Mouse (Mus musculus) right cerebral cortex, postnatal 4 days (tissue): ENCODE data around the gene Camk1.
A peak's percentile ranks its signal among the peaks of the same experiment; 100 is the strongest.
"Not testable (repeated sequence)": the region's sequence is repeated elsewhere in the genome, so short reads cannot be mapped to it uniquely, and the experiment has no call there.

Source experiments
- DNase-seq: peaks from one replicate; pipeline ENCODE4 v3.0.0-alpha.2; 2022

The Camk1 gene

DNA sequence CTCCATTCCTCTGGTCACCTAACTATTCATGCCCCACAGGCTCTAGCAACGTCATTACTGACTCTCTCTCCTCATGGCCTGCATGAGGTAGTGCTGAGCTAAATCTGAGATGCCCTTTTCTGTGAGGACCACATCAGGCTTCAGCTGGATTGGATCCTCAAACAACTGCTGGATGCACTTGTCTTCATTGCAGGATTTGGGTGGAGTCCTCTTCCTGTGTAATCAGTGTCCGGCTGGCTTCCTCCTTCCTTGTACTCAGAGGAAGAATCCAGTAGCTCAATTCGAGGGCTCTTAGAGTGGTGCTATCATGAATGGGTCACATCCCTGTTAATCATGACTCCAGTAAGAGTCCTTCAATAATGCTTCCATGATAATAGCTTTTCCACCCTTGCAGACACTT is 9.9 kb upstream of the Camk1 start:
- no peak for DNase-seq

DNA sequence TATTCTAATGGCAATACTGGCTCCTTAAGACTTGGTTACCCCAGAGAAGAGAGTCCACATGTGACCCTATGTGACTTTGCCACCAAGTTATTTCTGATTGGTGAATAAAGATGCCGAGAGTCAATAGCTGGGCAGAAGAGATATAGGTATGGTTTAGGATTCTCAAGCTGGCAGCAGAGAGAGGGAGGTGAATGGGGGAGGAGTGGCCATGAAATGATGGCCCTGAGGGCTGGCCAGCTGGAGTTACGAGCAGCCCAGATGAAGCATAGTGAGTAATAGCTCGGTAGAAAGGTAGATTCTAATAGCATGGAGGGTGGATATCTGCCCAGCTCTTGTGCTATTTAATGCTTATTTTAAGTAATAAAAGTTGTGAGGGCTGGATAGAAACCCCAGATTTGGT is 9.0 kb upstream of the Camk1 start:
- no peak for DNase-seq

DNA sequence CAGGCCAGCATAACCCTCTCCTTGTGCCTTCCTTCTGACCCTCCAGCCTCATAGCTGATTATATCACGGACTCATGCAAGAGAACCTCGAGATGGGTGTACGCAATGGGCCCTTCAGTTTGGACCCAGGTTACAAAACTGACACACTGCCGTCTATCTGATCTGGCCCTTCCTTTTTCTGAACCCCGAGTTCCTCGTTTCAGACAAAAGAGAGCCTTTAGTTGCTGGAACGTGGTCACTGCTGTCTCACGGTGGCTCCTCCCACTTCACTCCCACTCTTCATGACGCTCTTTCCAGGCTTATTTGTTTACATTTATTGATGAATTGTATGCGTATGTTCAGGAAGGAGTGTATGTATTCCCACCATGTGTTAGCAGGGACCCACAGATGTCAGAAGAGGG is 7.9 kb upstream of the Camk1 start:
- no peak for DNase-seq

DNA sequence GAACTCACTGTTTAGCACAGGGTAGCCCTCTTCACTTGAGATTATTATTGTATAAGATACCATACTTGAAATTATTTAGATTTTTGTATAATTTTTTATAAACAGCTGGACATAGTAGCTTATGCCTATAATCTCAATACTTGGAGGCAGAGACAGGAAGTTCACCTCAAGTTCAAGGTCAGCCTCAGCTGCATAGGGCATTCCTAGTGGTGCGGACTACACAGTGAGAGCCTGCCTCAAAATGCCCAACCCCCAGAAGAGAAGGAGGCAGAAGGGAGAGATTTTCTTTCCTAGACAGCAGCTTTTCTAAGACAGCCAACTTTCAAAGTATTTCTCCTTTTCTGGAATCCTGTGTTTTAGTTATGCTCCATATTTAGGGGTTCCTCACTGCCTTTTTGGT is 7.4 kb upstream of the Camk1 start:
- no peak for DNase-seq

DNA sequence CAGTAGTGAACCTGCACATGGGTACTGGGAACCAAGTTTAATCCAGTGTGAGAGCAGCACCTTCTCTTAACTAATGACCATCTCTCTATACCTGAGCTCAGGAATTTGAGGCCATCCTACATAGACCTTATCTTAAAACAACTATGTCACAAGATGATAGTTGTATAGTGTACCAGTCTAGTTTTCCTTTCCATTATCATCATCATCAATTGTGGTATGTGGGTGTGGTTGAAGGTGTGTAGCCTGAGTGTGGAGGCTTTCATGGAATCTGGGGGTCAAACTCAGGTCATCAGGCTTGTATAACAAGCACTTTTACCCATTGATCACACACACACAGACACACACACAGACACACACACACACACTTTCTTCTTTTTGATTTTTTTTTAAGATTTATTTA is 6.8 kb upstream of the Camk1 start:
- no peak for DNase-seq

DNA sequence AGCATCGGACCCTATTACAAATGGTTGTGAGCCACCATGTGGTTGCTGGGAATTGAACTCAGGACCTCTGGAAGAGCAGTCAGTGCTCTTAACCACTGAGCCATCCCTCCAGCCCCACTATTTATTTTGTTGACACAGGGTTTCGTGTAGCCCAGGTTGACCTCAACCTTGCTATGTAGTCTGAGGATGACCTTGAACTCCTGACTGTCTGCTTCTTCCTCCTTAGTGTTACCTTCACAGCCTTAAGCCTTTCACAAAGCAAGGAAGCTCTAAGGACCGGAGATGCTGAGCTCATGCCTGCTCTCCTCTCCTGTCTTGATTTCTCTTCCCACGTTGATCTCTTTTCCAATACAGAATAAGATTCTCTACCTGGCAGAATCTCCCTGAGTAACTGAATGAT is 3.1 kb upstream of the Camk1 start:
- DNase-seq, result no peak

DNA sequence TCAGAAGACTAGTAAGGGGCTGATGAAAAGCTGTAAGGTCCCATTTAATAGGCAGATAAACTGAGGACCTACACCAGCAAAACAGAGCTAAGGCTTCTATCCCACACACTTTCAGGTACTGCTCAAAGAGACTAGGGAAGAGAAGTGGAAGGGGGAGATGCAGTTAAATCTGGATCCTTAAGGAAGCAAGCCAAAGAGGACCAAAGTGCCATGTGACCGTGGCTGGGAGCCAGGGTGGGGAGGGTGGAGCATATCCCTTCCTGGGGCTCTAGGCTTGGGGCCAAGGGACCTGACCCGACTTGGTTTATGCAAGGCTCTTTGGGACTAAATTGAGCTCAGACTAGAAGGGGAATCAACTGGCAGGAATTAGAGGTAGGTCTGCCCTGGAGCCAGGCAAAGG is 537 bp upstream of the Camk1 start:
- DNase-seq, result peak; percentile 53

DNA sequence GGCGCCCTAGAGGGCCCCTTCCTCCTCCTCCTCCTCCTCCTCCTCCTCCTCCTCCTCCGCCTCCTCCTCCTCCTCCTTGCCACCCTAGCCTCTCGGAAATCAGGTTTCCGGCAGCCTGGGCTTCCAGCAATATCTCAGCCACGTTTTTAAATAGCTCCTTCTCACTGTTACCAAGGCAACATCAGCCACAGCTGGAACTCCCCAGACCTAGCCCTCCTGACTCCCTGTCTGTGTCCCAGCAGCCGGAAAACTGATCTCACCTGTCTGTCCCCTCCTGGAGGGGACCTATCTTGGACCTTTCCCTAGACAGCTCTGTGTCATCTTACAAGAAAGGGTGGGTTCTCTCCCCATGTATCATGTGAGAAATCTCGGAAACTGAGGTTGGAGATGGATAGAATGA is 1.5 kb downstream of the Camk1 start:
- no peak for DNase-seq

DNA sequence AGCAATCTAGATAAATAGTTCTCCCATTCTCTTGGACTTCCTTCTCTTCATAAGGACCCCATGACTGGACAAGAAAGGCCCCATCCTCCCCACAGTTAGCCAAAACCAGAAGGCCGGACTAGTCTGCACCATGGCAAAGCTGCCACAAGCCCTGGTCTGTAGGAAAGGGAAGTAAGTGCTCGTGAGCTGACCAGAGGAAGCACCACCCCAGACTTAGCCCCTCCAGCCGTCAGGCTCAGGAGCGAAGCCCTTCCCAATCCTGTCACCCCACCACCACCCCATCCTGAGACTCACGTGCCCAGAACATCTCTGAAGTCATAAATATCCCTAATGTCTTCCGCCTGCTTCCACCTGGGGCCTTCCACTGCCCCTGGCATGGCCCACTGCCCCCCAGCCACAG is 2.2 kb downstream of the Camk1 start:
- no peak for DNase-seq

DNA sequence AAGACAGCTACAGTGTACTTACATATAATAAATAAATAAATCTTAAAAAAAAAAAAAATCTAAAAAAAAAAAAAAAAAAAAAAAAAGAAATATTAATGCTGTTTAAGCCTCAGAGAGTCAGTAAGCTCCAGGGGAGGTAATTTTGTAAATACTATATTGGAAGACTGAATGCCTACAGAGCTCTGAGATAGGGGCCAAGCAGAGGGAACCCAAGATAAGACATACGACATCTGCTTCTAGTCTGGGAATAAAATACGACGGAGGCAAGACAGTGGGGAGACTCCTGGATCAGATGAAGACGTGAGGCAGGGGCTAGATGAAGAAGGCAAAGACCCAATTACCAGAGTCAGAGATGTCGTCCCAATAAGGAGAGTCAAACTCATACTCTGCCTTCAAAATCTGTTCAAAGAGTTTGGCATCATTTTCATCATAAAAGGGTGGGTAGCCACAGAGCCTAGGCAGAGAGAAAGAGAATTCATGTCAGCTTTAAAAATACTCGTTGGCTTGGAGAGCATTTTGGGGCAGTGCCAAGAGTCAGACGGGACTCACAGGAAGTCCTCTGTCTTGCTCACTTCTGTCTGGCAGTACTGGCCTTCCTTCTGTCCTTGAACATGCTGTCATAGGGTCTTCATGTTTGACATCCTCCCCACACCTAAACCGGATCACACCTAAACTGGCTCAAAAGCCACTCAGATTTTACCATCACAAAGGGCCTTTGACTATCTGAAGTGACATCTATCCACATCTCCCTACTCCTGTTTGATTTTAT is 6.7 kb downstream of the Camk1 start:
- DNase-seq, result no peak

DNA sequence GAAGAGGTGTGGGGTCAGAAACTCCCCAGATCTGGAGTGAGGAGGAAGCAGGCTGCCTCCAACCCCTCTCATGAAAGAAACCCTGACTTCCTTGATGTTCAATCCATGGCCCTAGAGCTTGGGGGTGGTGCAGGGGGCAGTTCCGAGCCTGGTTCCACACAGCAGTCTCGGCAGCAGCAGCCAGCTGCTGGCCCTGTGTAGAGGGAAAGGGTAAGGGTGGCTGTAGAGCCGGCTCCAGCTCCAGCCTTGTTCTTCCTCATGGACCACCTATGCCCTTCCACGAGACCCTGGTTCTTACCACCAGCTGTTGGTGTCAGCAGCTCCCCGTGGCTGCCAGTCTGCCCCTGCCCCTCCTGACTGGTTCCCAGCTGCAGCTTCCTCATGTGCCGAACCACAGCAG is 9.6 kb downstream of the Camk1 start:
- DNase-seq, result no peak

DNA sequence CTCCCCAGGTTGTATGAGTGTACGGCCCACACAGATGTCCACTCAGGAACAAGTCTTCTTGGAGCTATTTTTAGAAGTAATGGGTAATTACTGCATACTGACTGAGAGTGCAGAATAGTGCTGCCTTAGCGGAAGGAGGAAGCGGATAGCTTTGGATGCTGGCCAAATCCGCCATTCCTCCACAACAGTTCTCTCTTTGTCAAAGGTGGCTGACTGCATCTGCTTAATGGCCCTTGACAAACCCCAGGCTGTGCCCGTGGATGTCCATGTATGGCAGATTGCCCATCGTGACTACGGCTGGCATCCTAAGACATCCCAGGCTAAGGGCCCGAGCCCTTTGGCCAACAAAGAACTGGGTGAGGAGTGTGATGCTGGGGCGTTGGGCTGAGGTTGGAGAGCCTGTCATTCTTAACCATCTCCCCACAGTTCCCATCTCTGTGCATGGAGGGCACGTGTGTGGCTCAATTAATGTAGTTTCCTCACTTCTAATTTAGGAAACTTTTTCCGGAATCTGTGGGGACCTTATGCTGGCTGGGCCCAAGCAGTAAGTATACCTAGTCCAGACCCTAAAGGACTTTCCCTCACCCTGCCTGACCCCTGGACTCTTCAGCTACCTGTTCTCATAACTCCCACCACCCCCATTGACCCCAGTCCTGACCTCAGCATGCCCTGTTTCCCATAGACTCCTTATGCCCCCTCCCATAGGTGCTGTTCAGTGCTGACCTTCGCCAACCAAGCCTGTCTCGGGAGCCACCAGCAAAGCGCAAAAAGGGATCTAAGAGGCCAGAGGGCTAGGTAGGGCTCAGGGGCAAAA is 10.4 kb downstream of the Camk1 start:
- DNase-seq, result peak; percentile 67

DNA sequence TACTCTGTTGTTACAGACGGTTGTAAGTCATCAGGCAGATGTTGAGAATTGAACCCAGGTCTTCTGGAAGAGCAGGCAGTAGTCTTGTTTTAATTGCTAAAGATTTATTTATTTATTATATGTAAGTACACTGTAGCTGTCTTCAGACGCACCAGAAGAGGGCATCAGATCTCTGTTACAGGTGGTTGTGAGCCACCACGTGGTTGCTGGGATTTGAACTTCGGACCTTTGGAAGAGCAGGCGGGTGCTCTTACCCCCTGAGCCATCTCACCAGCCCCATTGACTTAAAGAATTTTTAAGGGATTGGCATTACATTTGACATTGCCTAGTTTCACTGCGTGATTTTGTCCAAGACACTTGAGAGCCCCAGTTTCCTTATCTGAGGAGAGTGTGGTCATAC is 11.1 kb downstream of the Camk1 start:
- not testable (repeated sequence) for DNase-seq

DNA sequence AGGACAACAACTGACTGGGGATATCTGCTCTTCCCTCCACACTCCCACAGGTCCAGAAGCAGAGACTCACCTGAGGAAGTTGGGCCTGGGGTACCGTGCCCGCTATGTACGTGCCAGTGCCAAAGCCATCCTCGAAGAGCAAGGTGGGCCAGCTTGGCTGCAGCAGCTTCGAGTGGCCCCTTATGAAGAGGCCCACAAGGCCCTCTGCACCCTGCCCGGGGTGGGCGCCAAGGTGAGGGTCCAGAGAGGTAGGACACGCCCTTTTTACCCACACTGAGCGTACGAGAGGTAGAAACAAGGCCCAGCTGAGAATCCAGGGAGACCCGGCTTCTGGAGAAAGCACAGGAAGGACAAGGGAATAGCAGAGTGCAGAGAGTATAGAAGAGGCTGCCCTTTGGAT is 12.1 kb downstream of the Camk1 start:
- DNase-seq, result no peak

DNA sequence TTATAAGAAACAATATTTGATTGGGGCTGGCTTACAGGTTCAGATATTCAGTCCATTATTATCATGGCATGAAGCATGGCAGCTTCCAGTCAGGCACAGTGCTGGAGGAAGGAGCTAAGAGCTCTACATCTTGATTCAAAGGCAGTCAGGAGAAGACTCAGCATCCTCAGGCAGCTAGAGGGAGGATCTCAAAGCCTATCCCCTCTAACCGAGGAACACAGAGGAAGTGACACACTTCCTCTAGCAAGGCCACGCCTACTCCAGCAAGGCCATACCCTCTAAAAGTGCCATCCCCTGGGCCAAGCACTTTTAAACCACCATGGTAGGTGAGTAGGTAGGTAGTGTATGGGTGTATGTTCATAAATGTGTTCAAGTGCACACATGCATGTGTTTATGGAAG is 13.2 kb downstream of the Camk1 start:
- no peak for DNase-seq

DNA sequence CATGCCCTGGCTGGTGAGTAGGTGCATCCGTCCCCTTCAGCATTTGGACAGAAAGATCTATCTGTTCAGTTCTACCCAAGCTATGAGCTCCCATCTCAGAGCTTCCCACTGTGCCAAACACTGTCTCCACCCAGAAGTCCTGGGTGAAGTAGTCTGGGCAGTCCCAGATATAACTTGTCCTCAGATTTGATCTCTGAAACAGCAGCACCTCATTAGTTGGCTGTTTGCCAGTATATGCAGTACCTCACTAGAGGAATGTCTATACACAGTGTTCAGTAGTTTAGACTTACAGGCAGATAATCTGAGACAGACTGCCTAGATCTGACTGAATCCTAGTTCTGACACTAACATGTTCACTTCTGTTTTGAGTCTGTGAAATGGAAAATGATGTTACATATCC is 14.4 kb downstream of the Camk1 start:
- no peak for DNase-seq

DNA sequence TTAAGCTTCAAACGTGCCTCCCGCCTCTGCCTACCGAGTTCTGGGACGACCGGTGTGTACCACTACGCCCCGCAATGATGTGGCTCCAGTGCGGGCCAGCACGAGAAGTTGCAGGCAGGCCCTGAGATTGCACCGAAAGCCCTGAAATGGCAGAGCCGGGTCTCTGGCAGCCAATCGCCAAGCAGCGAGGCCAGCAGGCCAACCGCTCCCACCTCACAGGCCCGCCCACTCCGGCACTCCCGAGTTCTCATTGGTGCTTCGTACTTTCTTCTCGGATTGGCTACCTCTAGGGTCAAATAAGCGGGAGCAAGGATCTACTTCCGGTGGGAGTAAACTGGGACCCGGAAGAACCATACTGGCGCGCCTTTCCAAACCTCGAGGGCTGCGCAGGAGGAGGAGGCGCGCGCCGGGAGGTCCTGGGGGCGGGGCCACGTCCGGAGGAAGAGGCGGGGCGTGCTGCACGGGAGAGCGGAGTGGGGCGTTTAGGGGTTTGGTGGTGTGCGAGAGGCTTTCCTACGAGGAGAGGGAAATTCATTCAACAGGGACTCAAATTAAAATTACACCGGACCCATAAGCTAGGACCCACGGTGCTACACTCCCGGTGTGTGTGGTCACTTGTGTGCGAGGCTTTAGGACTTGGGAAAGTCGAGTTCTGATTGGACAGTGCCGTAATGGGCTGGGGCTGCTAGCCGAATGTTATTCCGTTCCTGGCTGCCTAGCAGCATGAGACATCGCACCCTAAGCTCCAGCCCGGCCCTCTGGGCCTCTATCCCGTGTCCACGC is 17.1 kb downstream of the Camk1 start, which contains the start of gene Ogg1:
Gene Ogg1 (plus strand): TSS at position 440 of the 783 bp plus-strand sequence.
- peak; percentile 94 for DNase-seq

DNA sequence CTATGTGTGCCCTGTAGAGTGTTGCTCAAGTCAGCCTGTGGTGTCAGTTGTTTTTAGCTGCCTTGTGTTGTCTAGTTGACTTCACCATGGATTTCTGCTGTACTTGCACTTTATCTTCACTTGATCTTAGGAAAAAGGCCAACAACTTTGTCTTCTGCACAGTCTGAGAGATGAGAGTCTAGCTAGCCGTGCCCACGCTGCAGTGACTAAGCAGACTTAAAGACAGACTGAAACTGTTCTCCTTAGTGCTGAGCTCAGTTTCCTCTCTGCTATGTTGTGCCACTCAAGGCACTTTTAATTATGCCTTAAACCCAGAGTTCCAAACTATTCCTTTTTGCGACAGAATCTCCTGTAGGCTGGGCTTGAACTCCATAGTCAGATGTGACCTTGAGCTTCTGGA is 27.8 kb downstream of the Camk1 start:
- no peak for DNase-seq

DNA sequence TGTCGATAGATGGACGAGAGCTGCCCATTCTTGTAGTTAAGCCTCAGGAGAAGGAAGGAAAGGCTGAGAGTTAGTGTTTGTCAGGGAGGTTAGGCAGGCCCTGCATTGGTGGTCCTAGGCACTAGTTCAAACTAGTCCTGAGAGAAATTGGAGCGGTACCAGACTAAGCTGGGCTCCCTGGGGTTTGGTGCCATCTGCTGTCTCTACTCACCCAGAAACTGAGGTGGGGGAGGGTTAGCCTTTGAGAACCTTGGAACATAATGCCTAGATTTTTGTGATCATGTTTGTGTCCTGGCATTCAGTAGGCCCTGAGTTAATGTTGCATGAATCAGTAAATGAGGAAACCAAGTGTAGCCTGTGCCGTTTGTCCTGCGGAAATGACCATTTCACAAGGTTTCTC is 35.6 kb downstream of the Camk1 start:
- no peak for DNase-seq

DNA sequence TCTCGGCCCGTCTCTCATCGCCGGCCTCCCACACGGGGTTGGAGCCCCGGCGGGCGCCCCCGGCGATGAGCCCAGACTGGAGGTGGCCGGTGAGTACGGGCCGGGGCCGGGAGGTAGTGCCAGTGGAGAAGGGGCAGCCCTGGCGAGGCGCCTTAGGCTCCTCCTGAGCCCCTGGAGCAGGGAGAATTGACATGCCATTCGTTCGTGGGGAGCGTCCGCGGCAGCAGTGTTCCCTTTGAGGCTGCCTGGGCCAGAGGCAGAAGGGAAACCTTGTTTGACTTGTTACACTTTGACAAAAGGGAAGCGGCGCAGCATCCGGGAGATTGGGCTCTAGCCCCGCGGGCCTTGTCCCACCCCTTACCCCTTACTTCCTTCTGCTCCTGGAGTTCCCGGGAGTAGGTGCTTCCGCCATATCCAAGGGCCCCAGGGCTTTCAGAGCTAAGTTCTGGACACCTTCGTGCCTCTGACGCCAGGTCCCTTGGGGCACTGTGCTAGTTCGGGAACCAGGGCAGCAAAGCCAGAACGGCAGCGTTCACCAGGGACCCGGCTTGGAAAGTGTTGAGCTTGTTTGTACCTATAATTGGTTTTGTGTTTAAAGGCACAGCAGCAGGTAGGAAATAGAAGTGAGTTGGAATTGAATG is 36.2 kb downstream of the Camk1 start:
- DNase-seq, result peak; percentile 31

DNA sequence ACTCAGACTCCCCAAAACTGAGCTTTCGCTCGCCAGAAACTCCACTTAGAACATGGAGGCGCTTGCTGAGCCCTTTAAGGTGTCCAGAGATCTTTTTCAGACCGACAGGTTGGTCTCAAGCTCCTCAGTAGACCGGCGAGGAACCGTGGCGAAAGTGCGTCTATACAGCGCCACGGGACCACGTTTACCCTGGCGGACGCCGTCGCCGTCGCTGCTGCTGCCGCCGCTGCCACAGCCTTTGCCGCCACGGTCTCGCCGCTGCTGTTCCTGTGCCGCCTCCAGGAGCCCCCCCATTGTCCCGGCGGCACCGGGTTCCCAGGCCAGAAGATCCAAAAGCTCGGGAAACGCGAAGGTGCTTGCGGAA is 36.8 kb downstream of the Camk1 start, which contains the start of gene Brpf1:
Gene Brpf1 (plus strand): TSS at position 152 of the 364 bp plus-strand sequence.
- no peak for DNase-seq

DNA sequence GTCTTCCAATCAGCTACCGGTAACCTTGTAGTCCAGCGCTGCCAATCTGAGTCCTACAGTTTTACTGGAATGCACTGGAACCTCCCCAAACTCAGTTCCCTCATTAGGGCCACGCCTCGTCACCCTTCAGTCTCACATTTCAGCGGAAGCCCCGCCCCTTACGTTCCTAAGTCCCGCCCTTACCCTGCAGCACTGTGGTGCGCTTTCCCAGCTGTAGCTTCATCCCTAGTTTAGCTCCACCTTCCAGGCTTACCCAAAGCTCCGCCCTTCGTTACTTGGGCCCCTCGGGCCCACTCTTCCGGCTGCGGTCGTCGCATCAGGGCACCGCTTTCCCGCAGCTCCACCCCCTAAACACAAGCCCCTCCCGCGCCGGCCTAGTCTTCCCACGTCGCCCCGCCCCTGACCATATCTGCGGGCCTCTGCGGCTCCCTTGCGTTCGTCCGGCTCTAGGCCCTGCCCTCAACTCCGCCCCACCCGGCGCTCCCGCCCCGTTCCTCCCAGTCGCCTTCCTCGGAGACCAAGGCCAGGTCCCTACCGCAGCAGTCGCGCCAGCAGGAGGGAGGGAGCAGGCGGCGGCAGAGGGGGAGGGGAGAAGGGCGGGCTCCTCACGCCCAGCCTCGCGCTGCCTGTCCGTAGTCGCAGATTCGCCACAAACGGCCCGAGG is 37.3 kb downstream of the Camk1 start:
- peak; percentile 97 for DNase-seq

DNA sequence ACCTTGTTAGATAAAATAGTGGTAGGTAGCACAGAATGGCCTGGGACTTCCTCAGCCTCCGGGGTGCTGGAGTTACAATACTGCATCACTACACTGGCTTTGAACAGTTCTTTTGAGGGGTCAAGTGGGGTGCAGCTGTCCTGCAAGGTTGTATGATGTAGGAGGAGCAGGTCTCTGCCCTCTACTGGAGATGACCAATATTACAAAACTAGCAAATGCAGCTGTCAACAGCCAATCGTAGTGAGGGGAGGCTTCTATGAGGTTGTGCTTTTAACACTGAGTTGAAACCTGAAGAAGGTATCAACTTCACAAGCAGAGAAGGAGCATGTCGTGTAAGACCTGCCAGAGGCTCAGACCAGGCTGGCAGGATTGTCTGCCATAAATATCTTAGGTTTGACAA is 41.5 kb downstream of the Camk1 start:
- no peak for DNase-seq
